Mouse (Mus musculus): ENCODE data around the gene Slco1a1.

- TF ChIP-seq CTCF (IDR thresholded peaks at IDR 0.05; ENCODE audit: control insufficient read depth, insufficient read depth, low read length) (no peak), POLR2A (IDR thresholded peaks at IDR 0.05; ENCODE audit: borderline replicate concordance, control insufficient read depth, low read depth, low read length) (no peak)
These were observed 88.8 kb downstream of the Slco1a1 start for GRCm38 (mm10) chr6:141857735-141858531.

Measured in bone marrow, adult 2 months (tissue).